Mouse (Mus musculus) NIH3T3 (cell line): Measurements from ENCODE around the gene Gm21310.
"Not testable (repeated sequence)": the region's sequence is repeated elsewhere in the genome, so short reads cannot be mapped to it uniquely, and the experiment has no call there.

Experiments
- DNase-seq: peaks from one replicate; pipeline ENCODE4 v3.0.0-alpha.2; 2012; ENCODE audit warnings: low read depth

The Gm21310 gene

DNA sequence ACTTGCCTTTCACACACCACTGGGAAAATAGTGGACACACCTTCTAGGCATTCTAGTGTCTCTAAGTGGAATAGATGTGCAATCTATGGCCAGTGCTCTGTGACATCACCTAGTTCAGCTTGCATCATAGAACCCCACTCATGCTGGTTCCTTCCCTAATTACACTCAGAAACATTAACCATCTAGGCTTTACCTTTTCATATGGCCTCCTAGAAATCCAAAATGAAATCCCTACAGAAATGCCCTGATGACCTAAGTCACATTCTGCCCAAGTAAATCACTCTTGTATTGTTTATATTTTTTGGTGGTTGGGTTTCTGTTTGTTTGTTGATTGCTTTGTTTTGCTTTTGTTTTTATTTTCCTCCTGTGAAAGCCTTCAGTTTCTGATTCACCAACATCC, at the start of gene Gm21310:
Gene Gm21310, minus strand, starts transcription at position 101 of the 400 bp plus-strand sequence.
- not testable (repeated sequence) for DNase-seq
